Mouse (Mus musculus) 3134 (cell line): Measurements from ENCODE around the gene Mpped1.

Experiments
- DNase-seq: peaks from one replicate; pipeline ENCODE4 v3.0.0-alpha.2; 2011; ENCODE audit warnings: low spot score; ENCODE audit not compliant: insufficient read length; ENCODE audit errors: extremely low read depth

The Mpped1 gene

DNA sequence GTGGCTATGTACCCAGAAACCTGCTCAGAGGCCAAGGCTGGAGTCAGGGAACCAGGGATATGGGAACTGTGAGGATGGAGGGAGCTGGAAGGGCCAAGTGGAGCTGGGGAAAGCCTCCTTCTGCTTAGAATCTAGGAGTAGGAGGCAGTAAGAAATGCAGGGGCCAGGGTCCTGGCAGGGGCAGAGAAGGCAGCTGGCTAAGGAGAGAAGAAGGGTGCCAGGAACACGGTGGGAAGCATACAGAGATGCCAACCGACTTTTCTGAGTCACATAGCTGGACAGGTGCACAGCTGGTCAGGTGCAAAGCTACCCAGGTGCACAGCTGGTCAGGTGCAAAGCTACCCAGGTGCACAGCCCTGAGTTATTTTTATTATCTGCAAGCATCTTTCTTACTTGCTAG lies 98.6 kb downstream of the Mpped1 start:
- DNase-seq: no peak

DNA sequence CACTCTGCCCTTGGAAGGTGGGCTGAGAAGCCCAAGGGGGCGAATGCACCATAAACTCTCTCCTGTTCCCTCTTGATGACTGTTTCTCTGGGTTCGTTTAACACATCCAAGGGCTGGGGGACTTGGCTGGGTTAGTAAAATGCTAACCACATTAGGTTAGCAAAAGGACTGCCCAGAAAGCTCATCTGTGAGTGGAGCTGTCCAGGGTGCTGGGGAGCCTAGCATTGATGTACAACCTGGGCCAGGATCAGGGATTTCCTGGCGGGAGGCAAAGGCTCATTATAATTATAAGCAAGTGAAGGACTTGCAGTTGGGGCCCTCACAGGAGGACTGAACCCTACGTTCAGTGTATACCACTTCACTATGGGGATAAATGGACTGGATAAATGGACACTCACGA lies 100.6 kb downstream of the Mpped1 start:
- DNase-seq: no peak

DNA sequence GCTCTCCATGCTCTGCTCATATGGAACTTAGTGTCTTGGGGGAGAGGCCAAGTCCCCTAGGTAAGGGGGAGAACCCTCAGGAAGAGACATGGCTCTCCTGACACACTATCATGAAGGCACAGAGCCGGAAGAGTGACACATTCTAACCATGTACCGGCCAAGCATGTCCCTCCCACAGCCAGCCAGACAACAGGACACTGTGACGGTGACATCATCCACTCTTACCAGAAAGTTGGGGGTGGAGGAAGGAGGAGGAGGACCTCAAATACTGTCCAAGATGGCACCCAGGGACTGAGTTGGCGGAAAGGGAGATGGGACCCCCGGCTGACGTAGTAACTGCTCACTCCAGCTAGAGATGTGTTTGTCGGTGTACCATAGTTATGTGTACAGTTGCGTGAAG lies 104.6 kb downstream of the Mpped1 start:
- no peak for DNase-seq

DNA sequence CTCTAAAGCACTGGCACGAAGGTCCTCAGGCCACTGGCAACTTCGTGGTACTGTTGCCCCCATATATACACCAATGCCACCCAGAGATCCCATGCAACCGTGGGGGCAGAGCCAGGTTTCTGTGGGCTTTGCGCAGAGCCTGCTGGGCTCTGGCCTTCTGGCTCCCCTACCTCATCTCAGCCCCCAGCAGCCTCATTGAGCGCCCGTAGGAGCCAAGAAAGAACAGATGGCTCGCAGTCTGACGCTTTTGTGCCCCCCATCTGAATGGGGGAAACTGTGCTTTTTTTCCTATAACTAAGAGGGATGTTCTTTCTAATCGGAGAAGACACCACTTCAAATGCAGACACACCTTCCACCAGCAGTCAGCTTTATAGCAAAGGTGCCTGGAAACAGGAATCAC lies 105.0 kb downstream of the Mpped1 start:
- no peak for DNase-seq

DNA sequence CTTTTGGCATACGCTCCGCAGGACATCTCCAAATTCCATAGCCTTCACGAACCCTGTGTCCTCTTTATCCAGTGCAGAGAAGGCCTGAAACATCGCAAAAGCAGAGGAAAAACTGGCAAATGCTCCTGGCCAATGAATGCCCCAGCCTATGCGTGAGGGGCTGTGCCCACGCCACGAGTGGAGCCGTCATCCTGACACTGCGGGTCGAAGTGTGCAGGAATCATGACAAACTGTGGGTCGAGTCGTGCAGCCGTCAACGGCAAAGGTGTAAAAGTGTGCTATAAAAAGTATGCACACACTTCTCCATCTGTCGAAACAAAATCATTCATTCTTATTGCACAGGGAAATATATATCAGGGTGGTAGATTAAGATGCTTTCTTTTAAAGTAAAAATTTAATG lies 113.6 kb downstream of the Mpped1 start:
- no peak for DNase-seq

DNA sequence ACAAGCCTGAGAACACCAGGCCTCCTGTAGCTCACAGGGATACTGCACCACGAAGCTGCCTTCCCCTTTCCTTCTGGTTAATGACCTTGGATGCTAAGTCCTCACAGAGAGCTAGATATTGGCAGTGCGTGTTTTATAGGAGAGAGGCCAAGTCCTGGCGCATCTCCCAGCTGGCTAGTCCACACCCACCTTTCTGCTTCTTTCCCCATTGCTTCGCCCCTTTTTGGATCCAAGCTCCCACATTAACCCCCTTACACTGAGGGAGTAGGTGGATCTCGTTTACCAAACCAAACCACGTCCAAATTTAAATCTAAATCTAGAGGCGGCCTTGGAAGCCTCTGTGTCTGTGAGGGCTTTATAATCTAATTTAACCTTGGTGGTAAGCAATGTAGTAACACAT lies 115.0 kb downstream of the Mpped1 start:
- DNase-seq: no peak

DNA sequence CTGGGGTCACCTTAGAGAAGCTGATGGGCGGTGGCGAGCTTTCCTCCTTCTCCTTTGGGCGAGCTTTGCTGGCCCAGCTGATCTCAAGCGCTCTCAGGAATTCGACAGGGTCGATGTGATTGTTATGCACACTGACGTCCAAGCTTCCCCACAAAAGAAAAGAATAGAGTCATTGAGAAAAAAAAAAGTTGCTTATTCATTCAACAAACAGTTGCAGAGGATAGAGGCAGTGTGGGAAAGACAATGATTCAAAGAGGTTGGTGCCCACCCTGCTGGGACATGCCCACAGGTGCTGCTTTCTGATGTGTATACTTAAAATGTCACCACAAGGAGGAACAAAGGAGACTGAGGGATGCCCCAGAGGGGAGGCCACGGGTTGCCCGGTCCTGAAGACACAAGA lies 116.7 kb downstream of the Mpped1 start:
- DNase-seq: no peak

DNA sequence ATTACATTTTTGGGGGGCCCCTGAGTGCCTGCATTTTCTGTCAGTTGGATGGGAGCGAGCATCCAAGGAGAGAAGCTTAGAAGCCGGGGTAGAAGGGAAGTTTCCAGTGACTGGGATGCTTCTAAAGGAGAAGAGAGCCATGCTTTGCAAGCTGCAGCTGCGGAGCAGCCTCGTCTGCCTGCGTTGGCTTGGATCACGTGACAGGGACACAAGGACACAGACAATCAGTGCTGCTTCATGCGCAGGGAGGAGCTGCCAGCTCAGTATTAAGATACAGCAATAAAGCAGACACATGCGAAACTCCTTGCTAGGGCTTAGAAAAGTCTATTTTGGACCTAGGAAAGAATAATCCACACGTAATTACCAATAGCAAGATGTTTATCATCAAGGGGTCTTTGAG lies 118.0 kb downstream of the Mpped1 start:
- DNase-seq: no peak

DNA sequence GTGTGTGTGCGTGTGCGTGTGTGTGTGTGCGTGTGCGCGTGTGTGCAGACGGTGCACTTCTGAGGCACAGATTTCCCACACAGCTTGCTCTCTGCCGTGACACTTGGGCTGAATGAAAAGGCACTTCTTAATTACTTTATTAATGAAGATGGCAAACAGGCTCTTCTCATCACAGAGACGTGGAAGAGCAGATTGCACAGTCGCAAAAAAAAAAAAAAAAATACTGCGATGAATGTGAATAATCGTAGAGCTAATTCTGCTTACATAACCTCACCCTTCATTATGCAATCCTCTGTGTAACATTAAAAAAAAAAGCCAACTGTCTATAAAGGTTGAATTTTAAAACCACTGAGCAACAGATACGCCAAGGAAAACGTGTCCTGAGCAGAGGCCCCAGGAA lies 127.2 kb downstream of the Mpped1 start:
- no peak for DNase-seq
